Mouse (Mus musculus) left cerebral cortex, adult 18-20 months (tissue): ENCODE results near the gene Sgpp2. TPM values are rescaled to one million over a fixed set of nuclear protein-coding genes. Genes with fewer than 3 reads are reported as not detected.
A peak's percentile ranks its signal among the peaks of the same experiment; 100 is the strongest.

Experiments
- DNase-seq, 2 experiments: peaks; one replicate each; pipeline ENCODE4 v3.0.0; 2021 to 2022; ENCODE audit warnings: low spot score in 2 of 2, mixed read lengths in 1 of 2
- total RNA-seq, 2 experiments: library from RNA; stranded (reverse); gene quantifications; 2 replicates each; pipeline ENCODE4 v1.2.3; 2021

Gene Sgpp2
- total RNA-seq, 2 experiments from 2014 or later = 11.1 to 15.4 TPM

DNA sequence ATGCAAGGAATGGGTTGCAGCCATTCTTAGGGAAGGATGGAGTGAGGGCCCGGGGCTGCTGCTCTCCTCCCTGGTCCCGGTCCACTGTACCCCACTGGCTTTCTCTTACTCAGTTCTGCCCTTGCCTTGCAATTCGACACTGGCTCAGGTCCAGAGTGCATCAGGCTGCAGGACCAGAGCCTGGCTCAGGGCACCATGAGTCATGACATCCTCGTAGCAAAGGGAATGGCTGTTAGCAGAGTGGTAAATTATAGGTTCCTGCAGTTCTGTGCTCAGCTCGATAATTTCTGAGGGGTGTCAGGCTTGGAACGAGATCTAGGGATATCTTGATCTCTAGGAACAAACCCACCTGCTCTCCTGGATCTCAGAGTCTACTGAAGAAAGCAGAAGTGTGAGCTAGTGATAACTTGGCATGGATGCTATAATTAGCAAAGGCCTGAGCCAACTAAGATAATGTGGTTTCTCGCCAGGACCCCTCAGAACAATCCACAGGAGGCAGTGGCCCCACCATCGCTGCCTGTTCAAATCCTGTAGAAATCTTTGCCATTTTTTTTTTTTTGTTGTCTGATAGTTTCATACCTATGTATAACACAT is 86.3 kb downstream of the Sgpp2 start:
- no peak for DNase-seq

DNA sequence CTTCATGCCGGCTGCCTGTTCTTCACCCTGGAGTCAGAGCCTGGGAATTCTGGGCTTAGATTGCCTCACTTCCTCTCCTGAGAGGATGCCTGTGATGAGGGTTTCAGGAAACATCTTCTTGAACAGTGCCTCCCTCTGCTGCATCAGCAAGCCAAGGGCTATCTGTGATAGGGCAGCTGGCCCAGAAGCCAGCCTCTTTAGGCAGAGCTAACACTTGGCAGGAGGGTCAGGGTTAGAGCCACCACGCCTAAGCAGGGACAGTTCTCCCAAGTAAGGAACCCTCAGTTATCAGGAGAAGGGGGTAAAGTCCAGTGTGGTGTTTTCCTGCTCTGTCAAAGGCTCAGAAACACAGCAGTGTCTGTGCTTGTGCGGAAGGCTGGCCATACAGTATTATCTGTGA is 89.6 kb downstream of the Sgpp2 start:
- DNase-seq = no peak

DNA sequence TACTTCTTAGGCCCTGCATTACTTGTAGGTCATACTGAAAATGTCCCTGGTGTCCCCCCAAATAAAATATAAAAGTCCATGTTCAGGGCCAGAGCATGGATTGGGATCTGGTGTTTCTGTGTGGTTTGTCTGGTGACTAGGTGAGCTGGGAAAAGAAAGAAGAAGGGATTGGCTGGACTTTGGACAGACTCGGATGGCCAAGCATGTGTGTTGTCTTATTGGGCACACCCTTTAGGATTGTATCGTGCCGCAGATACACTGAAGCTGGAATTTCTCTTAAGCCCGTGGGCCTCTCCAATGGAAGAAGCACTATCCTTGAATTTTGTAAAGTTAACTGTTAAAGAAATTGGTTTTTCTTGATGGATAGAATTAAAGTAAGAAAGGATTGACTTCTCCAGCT is 91.3 kb downstream of the Sgpp2 start:
- DNase-seq = no peak

DNA sequence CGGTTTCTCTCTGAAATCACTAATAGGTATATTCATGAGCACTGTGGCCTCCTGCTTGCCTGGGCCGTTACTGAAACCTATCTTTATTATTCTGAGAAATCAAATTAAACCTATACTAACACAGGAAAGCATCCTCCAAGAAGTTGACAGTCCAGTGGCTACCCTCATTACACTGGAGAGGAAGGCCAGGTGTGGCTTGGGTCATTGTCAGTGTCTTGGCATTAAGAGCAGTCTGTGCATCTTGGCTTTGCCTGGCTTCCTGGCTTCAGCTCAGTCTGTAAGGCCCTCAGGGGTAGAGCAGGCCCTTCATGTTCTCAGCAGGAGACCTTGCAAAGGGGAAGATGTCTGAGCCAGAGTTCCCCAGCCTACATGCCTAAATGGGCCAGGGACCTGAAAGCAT is 99.3 kb downstream of the Sgpp2 start:
- DNase-seq = no peak

DNA sequence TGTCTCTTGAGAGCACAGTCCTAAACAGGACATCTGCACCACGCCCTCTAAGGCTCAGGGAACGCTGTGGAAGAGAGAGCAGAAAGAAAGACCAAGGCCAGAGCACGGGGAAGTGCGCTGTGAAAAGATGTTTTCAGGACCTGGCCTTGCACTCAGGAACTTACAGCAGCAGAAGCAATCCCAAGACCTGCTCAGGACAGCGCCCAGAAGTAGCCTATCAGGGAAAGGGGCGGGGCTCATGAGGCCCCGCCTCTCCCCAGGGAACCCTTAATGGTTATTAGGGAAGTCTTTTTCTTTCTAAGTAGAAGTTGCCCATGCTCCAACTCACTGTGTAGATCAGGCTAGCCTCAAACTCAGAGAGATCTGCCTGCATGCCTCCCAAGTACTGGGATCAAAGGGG is 102.5 kb downstream of the Sgpp2 start:
- no peak for DNase-seq

DNA sequence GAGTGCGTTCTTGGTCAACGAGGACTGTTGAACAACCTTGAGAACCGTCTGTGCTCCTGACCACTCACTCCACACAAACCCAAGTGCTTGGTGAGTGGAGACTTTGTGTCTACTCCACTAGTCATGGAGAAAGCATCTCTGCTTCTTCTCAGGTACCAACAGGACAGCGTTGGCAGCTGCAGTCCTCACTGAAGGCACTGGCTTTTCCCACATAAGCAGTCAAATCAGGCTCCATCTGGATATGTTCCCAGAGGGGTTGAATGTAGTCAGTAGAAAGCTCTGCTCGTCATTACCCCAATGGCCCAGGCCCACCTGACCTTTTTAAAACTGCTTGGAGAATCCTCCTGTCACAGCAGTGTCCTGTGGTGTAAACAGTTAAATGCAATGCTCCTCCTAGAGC is 104.3 kb downstream of the Sgpp2 start:
- no peak for DNase-seq

DNA sequence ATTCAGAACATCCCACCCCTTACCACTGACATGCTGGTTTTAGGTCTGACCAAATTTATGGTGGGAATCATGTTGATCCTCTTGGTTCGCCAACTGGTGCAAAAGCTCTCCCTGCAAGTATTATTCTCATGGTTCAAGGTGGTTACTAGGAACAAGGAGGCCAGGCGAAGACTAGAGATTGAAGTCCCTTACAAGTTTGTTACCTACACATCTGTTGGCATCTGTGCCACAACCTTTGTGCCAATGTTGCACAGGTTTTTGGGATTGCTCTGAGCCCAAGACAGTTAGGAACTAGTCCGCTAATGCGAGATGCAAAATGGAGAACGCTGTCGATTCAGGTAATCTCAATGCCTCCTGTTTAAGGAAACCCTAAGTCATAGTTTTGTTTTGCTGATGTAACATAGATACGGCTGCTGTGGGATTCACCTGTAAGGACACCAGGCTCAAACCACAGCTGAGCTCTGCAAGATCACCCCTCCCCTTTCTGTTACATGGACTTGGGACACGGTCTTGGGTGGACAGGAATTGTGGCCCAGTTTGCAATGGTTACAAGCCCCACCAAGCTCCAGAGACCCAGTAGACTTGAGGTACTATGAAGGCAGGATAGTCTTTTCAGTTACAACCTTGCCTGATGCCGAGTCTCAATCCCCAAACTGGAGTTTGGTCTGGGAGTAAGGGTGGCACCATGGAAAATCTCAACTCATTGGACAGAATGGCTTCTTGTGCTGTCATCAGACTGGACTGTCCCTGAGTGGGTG is 107.2 kb downstream of the Sgpp2 start:
- DNase-seq = no peak

DNA sequence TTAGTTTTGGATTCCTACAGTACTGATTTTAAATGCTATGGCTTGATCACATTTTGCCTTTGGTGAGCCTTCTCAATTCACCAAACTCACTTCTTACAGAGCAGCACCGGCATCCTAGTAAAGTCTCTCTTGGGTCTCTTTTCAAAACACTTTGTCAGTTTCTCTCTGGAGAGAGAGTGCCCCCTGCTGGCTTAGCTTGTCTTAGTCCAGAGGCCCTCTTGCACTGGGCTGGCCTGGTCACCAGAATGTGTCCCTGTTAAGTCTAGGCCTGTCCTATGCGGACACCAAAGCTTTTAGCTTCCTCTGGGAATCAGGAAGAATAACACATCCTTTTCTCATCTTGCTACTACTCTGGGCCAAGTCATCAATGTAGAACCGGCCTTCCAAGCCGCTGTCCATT is 109.4 kb downstream of the Sgpp2 start:
- DNase-seq = peak; percentile 75 to 85

DNA sequence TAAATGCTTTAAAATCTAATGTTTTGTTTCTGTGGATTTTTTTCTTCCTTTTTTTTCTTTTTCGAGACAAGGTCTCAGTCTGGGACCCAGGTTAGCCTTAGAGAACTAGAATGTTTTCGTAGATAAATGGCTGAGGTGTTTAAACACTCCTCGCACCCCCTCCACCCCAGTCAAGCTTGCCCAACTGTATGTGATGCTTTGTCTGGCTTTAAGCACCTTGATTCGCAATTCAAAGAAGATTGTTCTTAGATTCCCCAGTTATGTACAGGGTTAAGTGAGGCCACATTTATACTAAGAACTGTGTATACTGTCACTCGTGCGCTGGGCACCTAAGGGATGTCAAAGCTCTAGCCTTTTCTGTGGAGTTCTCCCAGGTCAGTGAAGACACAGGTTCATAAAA is 110.1 kb downstream of the Sgpp2 start:
- DNase-seq = no peak

DNA sequence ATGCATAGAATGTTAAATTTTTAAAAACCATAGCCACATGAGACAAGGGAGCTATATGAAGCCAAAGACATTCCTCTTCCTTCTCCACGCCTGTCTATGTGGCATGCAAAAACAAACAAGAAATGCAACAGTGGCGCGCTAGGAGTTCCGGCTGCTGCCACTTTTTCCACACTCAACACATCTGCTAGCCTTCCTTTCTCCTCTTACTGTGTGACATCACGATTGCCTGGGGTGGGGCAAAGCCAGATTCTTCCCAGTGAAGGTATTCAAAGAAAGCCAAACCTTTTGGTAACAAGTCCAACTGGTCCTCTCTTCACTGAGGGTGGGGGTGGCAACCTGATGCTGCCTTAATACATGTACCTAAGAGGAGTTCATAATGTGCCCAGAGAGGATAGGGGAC is 111.6 kb downstream of the Sgpp2 start:
- DNase-seq = no peak

DNA sequence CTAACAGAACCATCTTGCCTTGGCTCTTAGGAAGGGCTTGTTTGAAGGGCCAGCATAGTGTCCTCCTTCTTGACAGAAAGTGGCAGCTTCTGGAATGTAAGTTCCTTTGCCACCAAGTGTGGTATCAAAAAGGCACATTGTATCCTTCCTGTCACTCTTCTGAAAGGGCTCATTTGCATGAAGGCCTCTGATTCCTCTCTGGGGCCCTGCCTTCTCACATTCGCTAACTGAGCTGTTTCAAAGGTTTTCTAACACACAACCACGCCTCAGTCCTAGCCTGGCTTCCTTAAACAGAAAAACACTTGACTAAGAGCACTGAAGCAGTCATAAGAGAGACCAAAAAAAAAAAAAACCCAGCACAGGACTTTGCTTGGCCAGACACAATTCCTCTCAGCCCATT is 112.4 kb downstream of the Sgpp2 start:
- no peak for DNase-seq

DNA sequence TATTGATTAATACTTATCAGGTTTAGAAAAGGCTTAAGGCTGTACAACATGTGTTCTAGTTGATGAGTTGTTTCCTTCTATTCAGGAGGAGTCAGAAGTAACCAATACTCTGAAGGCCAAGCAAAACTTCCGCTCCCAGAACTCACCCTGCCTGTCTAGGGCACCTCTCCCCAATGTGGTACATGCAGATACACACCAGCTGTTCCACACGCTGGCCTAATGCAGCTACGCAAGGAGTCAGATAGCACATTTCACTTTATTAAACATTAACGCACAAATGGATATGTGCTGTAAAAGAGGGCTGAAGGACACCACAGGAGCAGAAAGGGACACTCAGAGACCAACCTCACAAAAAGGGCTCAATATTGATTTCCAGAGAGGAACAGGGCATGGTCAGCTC is 114.7 kb downstream of the Sgpp2 start:
- DNase-seq = no peak

DNA sequence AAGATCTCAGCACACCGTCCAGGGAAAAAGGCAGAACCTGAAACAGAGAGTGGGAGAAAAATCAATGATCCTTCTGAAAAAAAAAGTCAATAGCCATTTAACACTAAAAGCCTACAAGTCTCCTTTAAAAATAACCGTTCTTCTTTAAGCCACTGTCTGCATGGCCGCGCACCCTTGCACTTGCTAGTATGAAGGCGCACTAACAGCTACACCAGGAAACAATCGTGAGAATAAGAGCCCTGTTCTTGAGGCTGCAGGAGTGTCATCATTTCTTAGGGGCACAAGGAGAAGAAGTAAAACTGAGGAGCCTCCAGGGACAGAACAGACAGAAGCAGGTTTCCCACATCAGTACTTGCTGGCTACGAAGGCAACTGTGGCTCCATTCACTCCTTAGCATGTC is 115.2 kb downstream of the Sgpp2 start:
- DNase-seq = no peak

DNA sequence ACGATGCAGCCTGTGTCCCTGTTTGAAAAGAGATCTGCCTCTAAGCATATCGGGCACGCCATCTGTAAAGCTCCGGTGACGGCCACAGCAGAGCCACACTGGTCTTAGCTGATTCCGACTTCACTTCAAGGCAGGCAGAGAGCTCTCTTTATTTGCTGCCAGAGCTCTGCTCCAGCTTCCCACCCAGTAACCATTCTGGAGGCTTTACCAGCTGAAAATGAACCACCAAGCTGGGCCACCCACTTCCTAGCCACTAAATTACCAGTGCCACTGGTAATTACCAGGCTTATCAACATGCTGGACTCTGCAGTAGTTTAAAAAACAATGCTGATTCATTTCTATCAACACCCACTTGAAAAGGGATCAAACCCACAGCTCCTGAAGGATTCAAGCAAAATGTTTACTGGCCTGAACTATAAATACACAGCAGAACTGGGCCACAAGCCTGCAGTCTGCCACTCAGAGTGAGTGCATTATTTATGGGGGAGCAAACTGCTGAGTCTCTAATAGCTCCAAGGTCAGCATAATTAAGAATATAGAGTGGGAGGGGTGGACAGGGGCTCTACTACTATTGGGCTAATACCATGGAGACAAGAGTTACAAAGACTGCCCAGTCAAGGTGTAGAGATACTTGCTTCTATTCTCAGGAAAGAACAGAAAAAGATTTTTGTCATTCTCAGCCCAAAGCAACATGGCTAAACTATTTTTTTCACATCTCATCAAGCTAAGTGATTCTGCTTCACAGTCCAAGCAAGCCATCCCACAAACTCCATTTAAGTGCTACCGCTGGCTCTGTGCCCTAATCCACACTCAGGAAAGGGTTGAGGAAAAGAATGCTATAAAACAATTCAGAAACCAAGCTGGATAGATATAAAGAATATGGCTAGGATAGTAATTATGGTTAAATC is 115.9 kb downstream of the Sgpp2 start:
- DNase-seq = peak; percentile 51 to 64

DNA sequence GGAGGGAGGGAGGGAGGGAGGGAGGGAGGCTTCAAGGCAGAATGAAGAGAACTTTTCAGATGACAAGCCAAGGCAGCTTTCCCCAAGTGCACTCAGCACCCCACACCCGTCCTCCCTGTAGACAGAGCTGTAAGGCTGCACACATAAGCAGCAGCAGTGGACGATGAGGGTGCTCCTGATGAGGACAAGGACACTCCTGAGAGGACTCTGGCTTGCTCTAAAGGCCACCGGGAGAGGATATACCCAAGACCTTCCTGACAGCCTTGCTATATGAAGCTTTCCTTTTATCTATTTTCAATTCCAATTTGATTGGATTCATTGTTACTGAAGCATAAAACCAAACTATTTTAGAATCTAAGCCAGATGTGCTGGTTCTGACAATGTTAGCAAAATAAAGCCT is 116.7 kb downstream of the Sgpp2 start:
- no peak for DNase-seq

DNA sequence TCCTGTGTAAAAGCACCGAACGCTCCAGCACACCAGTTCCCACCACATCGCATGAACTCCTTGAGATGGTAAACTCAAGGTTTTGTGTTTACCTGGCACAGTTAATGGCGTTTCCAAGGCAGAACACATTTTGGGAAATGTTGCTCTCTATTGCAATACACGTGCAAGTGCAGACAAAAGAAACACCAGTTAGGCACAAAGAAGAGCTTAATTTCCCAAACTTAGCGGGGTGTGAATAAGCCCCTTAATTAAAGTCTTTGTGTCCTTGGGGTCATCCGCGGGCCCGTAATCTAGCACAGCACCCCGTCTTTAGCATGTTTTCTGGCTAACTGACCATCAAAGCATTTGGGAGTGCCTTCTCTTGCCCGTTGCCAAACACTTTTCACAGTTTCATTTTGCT is 118.7 kb downstream of the Sgpp2 start:
- no peak for DNase-seq

DNA sequence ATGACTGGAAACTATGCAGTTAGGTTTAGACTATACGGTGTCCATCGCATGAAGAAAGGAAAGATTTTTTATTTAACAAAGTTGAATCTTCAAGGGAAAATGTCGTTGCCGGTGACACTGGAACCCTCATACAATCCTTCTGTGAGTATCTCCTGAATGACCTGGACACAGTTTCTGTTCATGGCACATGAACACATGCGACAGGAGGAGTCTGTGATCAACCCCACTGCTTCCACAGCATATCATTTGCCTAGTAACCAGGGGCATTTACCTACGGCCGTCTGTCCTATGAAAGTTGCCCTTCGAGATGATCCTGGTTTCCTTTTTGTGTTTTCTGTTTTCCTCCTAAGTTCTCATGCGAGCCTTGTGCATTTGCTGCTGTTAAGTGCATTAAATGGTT is 123.3 kb downstream of the Sgpp2 start:
- DNase-seq = no peak

DNA sequence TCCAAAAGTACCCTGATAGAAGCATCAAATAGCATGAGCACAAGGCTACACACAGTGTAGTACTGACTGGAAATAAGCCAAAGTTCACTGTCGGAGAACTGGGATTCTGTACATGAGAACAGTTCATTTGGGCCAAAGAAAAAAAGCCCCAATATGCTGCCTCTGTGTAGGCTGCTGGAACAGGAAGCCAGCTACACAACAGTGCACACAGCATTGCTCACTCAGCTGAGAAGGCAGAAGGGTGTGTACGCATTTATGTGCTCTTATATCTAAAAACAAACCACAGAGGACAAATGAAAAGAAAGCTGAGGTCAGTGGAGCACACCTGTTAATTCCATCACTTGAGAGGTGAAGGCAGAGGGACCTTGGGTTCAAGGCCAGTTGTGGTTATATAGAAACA is 125.8 kb downstream of the Sgpp2 start:
- no peak for DNase-seq

DNA sequence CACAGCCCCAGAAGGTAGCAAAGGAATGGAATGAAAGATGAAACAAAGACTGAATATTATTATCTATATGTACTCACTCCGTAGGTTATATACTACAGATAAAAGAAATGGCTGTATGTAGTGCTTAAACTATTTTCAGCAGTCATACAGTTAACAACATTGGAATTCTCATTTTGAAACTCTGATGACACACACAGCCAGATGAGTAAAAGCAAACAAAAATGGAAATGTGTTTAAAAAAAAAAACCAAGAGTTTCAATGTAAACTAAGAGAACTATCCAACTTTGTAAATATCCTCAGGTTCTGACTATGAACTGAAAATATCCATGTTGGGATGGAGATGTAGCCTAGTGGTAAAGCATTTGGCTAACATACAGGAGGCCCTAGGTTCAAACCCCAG is 126.3 kb downstream of the Sgpp2 start:
- no peak for DNase-seq

DNA sequence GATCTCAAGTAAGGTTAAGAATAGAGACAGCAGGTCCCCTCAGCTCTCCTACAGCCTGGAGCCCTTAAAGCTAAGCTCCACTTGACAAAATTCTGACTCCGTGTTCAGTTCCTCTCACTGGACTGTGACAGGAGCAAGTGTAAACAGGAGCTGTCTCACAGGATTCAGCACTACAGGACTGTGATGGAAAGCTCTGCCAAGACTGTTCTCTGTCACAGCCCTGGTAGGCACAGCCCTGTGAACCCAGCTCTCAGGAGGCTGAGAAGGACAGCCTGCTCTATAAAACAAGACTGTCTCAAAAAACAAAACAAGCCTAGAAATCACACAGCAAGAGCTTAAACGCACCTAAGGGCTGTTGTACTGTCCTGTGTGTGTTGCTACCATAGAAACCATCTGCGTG is 127.0 kb downstream of the Sgpp2 start:
- DNase-seq = no peak

DNA sequence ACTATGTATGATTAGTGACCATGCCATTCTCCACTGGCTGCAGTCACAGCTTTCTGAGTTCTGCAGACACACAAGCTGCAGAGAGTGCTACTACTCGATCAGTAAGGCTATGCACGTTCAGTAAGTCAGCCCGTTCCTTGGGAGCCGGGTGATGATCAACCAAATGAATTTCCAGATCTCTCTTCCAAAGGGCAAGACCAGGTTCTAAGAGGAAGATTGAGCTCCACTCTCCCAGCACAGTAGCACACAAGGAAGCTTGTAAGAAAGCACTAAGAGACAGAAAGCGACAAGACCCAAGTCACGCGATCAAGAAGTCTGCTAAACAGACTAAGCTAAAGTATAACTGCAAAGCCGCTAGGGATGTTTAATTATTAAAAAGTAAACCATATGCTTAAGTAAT is 130.6 kb downstream of the Sgpp2 start:
- DNase-seq = no peak

DNA sequence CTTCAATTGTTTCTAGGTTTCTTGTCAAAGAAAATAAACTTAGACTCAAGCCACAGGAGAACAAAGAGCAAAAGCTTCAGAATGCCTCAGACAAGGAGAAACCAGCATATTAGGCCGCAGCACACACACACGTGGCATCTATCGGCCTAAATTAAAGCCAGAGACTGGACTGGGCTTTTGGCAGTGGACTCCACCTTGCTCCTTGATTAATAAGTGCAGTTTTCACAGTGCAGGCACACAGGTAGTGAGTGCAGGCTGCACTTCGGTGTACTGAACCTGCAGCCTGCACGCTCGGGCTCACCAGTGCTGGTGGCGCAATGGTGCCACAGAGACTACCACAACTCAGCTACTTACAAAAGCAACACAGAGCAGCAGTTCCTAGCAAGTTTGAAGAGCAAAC is 132.9 kb downstream of the Sgpp2 start:
- DNase-seq = no peak
